Mouse (Mus musculus) heart, adult 8-10 months (tissue): ENCODE measurements around the gene Hnf4a. TPM values are rescaled to one million over a fixed set of nuclear protein-coding genes. Genes with fewer than 3 reads are reported as not detected.

Experiments
- DNase-seq: peaks from one replicate; pipeline ENCODE4 v3.0.0; 2022; ENCODE audit warnings: low spot score
- total RNA-seq, 4 experiments: library from RNA; stranded (reverse); gene quantifications; 2 replicates each; pipeline ENCODE4 v1.2.4; 2022

Gene Hnf4a
- total RNA-seq, 4 experiments from 2014 or later = not detected

- no peak for DNase-seq
Observed at GRCm38 (mm10) chr2:163549786-163550185, 43.2 kb downstream of the Hnf4a start.

- no peak for DNase-seq
Observed at GRCm38 (mm10) chr2:163552518-163552929, 45.9 kb downstream of the Hnf4a start.

DNA sequence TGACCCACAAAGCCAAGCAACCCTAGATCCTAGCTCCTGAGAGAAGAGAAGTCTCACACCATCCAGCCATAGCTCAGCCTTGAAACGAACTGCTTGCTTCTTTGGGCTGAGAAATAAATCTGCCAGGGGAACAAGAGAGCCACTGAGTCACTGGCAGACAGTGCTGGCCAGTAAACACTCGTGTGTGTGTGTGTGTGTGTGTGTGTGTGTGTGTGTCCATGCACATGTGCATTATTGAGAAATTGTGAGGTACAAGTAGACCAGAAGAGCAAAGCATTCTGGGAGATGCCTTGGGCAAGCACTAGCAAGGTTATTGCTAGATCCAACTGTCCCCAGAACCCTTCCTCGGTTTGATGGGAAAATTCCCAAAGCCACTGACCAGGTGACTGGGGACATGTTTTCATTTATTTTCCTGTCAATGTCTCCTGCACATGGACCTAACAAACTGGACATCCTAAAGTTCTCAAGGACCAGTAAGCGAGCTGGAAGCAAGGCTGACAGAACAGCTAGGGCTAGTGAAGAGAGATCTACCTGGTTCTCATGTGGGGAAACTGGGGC is 47.9 kb downstream of the Hnf4a start:
- no peak for DNase-seq

GRCm38 (mm10) chr2:163554996-163555395 is 48.4 kb downstream of the Hnf4a start:
- no peak for DNase-seq

GRCm38 (mm10) chr2:163555417-163555816 is 48.8 kb downstream of the Hnf4a start:
- no peak for DNase-seq

- no peak for DNase-seq
Observed at GRCm38 (mm10) chr2:163558548-163558947, 51.9 kb downstream of the Hnf4a start.

GRCm38 (mm10) chr2:163559236-163559635 is 52.6 kb downstream of the Hnf4a start:
- DNase-seq = no peak

GRCm38 (mm10) chr2:163560247-163560646 is 53.6 kb downstream of the Hnf4a start:
- no peak for DNase-seq

GRCm38 (mm10) chr2:163561258-163561948 is 54.8 kb downstream of the Hnf4a start:
- no peak for DNase-seq

DNA sequence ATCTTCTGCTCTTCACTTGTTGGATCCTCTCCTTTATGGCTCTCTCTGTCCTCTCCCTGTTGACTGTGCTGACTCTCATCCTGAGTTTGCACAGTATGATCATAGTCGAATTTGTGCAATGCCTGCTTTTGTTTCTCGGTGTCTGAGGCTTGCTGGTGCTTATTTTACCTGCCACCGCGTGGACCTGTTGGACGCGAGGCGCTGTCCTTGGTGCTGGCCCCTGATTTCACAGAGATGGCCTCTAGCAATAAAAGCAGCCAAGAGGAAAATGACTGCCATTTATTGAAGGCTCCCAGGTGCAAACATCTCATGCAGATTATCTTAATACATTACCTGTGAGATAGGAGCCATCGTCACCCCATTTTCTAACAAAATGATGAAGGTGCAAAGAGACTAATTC is 58.0 kb downstream of the Hnf4a start:
- no peak for DNase-seq

GRCm38 (mm10) chr2:163574321-163574720 is 67.7 kb downstream of the Hnf4a start:
- DNase-seq = no peak

GRCm38 (mm10) chr2:163575248-163575647 is 68.6 kb downstream of the Hnf4a start:
- DNase-seq = no peak

GRCm38 (mm10) chr2:163577986-163578385 is 71.4 kb downstream of the Hnf4a start:
- no peak for DNase-seq

GRCm38 (mm10) chr2:163580069-163580945 is 73.7 kb downstream of the Hnf4a start:
- DNase-seq = no peak

- no peak for DNase-seq
Observed at GRCm38 (mm10) chr2:163583226-163584087, 76.8 kb downstream of the Hnf4a start.

DNA sequence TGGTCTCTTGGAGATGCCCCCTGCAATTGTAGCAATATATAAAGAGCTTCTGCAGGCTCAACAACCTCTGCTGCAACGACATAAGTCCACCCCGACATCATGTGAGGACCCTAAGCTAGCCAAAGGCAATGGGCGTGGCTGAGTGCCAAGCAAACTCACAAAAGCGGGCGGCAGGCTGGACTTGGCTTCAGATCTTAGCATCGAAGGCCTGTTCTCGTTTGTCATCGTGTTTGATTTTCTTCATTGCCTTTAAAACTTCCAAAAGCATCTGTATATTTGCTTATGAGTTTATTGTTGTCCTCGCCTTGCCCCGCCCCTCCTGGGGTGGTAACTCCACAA is 77.4 kb downstream of the Hnf4a start:
- no peak for DNase-seq

GRCm38 (mm10) chr2:163586384-163587261 is 80.0 kb downstream of the Hnf4a start:
- DNase-seq = no peak

GRCm38 (mm10) chr2:163587506-163587905 is 80.9 kb downstream of the Hnf4a start:
- DNase-seq = no peak

DNA sequence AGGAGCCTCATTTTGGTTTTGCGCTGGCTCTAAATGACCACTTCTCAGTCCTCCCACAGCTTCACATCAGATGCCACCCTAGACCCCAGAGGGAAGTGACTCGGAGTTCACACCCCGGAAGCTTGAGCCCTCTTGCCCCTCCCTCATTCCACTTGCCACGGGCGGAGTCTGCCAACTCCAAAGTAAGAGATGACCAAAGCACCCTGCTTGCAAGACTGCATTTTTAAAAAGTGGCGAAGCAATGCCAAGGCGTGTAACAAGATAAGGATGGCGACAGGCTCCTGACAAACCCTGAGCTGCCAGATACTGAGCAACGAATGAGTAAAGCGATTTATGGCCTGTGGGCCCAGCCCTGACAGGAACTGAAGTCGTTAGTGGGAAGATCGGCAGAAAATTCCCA is 83.6 kb downstream of the Hnf4a start:
- no peak for DNase-seq

GRCm38 (mm10) chr2:163590996-163591395 is 84.4 kb downstream of the Hnf4a start:
- no peak for DNase-seq

GRCm38 (mm10) chr2:163592084-163592483 is 85.5 kb downstream of the Hnf4a start:
- DNase-seq = no peak
